Mouse (Mus musculus) E14TG2a.4 (cell line): Measurements from ENCODE around the gene Ccpg1os.

Source experiments
- H3K27me3 ChIP-seq: 2 replicates; pipeline ENCODE4 v1.6.1; 2014; ENCODE audit warnings: low read length, control low read depth; ENCODE audit not compliant: insufficient read depth
- H3K36me3 ChIP-seq: 2 replicates; pipeline ENCODE4 v1.6.1; 2014; ENCODE audit warnings: low read length, control low read depth; ENCODE audit not compliant: insufficient read depth
- H3K4me1 ChIP-seq: replicated peaks from 2 replicates; pipeline ENCODE4 v1.6.1; 2014; ENCODE audit warnings: low read depth, low read length, control low read depth
- H3K4me3 ChIP-seq: replicated peaks from 2 replicates; pipeline ENCODE4 v1.5.1; 2014; ENCODE audit warnings: mild to moderate bottlenecking, low read length
- H3K9me3 ChIP-seq: 2 replicates; pipeline ENCODE4 v1.6.1; 2014; ENCODE audit warnings: low read length, control low read depth
- CTCF ChIP-seq: conservative IDR thresholded peaks from 2 replicates; pipeline ENCODE4 v1.5.1; 2014; ENCODE audit warnings: low read length
- NANOG ChIP-seq: IDR thresholded peaks from 2 replicates; pipeline ENCODE4 v1.6.1; 2014; ENCODE audit warnings: borderline replicate concordance, low read length, mixed read lengths
- POU5F1 ChIP-seq: IDR thresholded peaks from 2 replicates; pipeline ENCODE4 v1.6.1; 2014; ENCODE audit warnings: low read length, borderline replicate concordance

Gene Ccpg1os

DNA sequence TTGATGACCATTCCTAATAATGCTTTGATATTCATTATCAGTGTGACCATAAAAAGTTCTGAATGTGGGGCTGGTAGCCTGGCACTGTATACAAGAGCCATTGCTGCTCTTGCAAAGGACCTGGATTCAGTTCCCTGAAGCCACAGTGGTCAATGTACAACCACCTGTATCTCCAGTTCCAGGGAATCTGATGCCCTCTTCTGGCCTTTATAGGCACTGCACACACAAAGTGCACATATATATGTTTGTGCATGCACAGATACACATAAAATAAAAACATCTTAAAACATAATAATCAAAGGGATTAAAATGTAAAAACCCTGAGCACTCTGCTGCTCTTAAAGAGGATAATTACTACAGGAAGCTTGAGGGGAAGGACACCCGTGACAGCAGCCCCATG, 38.2 kb downstream of the Ccpg1os start:
- Histone ChIP-seq H3K4me1 (peaks cover 15% of the 10 kb centered on the region), H3K27me3 (peaks cover 15% of the 10 kb centered on the region), H3K9me3 (no peaks in the 10 kb centered on the region), H3K4me3 (no peak overlapping the region), H3K36me3 (no peaks in the 10 kb centered on the region)
- TF ChIP-seq CTCF (peak; percentile 89), POU5F1 (no peak), NANOG (no peak)

DNA sequence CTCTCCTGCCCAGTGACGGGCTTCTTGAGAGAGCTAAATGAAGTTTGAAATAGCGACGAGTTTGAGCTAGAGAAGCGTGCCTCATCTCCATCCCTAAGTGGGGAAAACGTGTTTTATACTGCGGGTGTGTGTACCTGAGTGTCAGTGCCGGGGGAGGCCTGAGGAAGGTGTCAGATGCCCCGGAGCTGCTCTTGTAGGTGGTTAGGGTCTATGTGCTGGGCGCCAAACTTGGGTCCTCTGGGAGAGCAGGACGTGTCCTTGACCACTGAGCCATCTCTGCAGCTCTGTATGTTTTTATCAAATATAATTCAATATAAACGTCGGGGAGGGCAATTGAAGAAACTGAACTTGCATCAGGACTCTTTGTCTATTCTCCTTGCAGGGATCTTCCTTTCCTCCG, 40.9 kb downstream of the Ccpg1os start:
- no peak for TF ChIP-seq NANOG
- no peak for TF ChIP-seq CTCF
- no peak for TF ChIP-seq POU5F1
- H3K36me3 ChIP-seq, result no peaks in the 10 kb centered on the region

DNA sequence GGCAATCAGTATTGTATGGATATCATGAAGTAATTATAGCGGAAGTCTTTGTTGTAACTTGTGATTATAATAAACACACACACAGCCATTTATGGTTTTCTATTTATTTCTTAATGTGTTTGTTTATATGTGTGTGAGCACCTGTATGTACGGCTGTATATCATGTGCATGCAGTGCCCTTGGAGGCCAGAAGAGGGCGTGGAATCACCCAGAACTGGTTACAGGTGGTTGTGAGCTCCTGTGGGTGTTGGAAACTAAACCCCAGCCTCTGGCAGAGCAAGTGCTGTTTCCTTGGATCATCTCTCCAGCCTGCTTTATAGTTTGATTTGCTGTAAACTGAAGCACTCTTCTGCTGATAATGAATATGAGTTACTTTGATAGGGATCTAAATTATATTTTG, 41.8 kb downstream of the Ccpg1os start:
- H3K27me3 ChIP-seq, result peaks cover 15% of the 10 kb centered on the region
- H3K36me3 ChIP-seq, result no peaks in the 10 kb centered on the region
- no peak for TF ChIP-seq NANOG
- peak; percentile 86 for TF ChIP-seq CTCF

More for the DNA sequence above, 40.9 kb downstream of the Ccpg1os start:
- peaks cover 18% of the 10 kb centered on the region for H3K4me1 ChIP-seq
- H3K4me3 ChIP-seq, result peak overlapping the region; percentile 45; the same call in 1 of the 2 replicates
- peaks cover 15% of the 10 kb centered on the region for H3K27me3 ChIP-seq
- no peaks in the 10 kb centered on the region for H3K9me3 ChIP-seq

DNA sequence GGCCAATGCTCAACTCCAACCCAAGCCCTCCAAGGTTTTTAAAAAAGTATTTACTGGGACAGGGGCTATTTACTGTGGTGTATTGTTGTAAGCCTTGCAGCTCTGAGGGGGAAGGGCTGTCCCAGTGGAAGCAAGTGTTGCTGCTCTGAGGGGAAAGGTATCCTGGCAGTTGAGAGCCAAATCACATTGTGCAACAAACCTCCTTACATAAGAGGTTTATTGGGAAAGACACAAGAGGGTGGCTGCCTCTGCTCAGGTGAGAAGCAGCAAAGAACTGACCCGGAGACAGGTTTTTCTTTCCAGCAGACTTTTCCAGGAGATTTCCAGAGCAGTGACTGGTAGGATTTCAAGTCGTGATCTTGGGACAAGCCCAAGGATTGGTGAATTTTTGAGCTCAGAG, 48.9 kb downstream of the Ccpg1os start:
- Histone ChIP-seq H3K36me3 (no peaks in the 10 kb centered on the region), H3K4me3 (no peak overlapping the region), H3K27me3 (no peaks in the 10 kb centered on the region), H3K9me3 (no peaks in the 10 kb centered on the region; the same call in 1 of the 2 replicates), H3K4me1 (peaks cover 5% of the 10 kb centered on the region)
- TF ChIP-seq POU5F1 (no peak), NANOG (no peak), CTCF (no peak)

More for the DNA sequence above, 41.8 kb downstream of the Ccpg1os start:
- Histone ChIP-seq H3K4me1 (peaks cover 18% of the 10 kb centered on the region), H3K9me3 (no peaks in the 10 kb centered on the region; the same call in 1 of the 2 replicates), H3K4me3 (no peak overlapping the region)

DNA sequence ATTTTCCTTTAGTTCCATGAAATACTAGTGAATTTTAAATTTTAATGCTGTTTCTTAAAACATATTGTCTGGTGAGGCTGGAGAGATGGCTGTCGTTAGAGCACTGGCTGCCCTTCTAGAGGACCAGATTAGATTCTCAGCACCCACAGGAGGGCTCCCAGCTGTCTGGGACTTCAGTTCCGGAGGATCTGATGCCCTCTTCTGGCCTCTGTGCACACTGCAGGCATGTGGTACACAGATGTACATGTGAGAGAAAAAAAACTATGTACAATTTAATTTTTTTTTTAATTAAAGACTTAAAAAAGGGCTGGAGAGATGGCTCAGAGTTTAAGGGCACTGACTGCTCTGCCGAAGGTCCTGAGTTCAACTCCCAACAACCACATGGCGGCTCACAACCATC, 49.9 kb downstream of the Ccpg1os start:
- TF ChIP-seq NANOG, result no peak
- peak; percentile 54 for TF ChIP-seq CTCF
- no peak for TF ChIP-seq POU5F1
- Histone ChIP-seq H3K36me3 (no peaks in the 10 kb centered on the region), H3K4me1 (peaks cover 12% of the 10 kb centered on the region), H3K4me3 (no peak overlapping the region), H3K9me3 (no peaks in the 10 kb centered on the region; the same call in 1 of the 2 replicates), H3K27me3 (no peaks in the 10 kb centered on the region)

DNA sequence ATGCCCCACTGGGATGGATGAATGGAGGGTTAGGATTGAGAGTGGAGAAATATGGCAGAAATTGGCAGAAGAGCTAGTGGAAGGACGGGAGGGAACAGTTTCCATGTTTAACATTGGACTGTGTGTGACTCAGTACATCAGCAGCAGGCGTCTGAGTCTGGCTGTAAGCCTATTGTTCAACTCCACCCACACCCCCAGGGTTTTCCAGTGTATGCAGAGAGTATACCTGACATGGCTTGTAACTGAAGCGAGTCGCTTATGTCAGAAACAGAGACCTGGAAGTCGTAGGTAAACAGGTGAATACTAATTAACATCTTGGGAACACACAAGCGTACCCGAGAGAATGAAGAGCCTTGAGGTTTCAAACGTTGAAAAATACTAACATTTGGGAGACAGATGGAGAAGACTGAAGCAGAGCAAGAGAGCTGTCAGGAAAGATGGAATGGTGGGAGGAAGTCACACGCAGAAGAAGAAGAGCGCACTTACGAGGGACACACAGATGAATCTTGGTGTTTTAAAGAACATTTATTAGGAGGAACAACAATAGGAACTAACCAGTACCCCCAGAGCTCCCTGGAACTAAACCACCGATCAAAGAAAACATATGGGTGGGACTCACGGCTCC, 53.9 kb downstream of the Ccpg1os start:
- Histone ChIP-seq H3K9me3 (no peaks in the 10 kb centered on the region), H3K4me3 (no peak overlapping the region), H3K36me3 (no peaks in the 10 kb centered on the region), H3K27me3 (peaks cover 28% of the 10 kb centered on the region), H3K4me1 (peaks cover 22% of the 10 kb centered on the region)
- no peak for TF ChIP-seq NANOG
- no peak for TF ChIP-seq POU5F1
- TF ChIP-seq CTCF, result no peak
